Mouse (Mus musculus) cerebellum, postnatal 25 days (tissue): ENCODE results near the gene Fkbp1b.
A peak's percentile ranks its signal among the peaks of the same experiment; 100 is the strongest.
"Not testable (repeated sequence)": the region's sequence is repeated elsewhere in the genome, so short reads cannot be mapped to it uniquely, and the experiment has no call there.

Experiments used
- DNase-seq, 2 experiments: peaks; one replicate each; pipeline ENCODE4 v3.0.0; 2021; ENCODE audit warnings: mixed read lengths in 2 of 2

Gene Fkbp1b

GRCm38 (mm10) chr12:4841392-4841887 lies at the start of gene Fkbp1b:
Gene Fkbp1b (minus strand): TSS chr12:4841591.
- peak; percentile 73 to 80 for DNase-seq

GRCm38 (mm10) chr12:4889891-4890290 lies 48.5 kb upstream of the Fkbp1b start:
- DNase-seq = no peak

DNA sequence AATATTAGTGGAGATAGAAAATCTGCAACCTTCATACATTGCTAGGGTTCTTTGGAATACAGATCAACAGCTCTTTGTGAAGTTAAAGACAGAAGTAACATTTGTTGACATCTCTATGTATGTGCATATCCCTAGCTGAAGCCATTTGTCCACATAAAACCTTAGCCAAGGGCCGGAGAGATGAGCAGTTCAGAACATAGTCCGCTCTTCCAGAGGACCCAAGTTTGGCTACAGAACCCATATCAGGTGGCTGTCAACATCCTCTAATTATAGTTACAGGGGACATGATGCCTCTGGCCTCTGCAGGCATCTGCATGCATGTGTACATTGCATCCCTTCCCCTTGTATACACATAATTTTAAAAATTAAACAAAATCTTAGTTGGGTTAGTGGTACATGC lies 47.9 kb upstream of the Fkbp1b start:
- no peak for DNase-seq

DNA sequence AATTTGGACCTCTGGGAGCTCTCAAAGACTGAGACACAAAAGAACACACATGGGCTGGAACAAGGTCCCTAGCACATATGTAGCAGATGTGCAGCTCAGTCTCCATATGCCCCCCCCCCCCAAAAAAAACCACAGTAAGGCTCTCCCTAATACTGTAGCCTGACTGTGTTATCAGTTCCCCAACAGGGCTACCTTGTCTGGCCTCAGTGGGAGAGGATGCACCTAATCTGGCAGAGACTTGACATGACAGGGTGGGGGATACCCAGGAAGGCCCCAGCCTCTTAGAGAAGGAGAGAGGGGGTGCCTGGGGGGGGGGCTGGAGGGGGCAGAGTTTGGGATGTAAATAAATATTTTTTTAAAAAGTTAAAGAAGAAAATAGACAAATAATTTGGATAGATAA lies 47.3 kb upstream of the Fkbp1b start:
- DNase-seq = no peak

GRCm38 (mm10) chr12:4886581-4886980 lies 45.2 kb upstream of the Fkbp1b start:
- not testable (repeated sequence) for DNase-seq

GRCm38 (mm10) chr12:4885062-4885461 lies 43.7 kb upstream of the Fkbp1b start:
- no peak for DNase-seq

GRCm38 (mm10) chr12:4882086-4882485 lies 40.7 kb upstream of the Fkbp1b start:
- no peak for DNase-seq

DNA sequence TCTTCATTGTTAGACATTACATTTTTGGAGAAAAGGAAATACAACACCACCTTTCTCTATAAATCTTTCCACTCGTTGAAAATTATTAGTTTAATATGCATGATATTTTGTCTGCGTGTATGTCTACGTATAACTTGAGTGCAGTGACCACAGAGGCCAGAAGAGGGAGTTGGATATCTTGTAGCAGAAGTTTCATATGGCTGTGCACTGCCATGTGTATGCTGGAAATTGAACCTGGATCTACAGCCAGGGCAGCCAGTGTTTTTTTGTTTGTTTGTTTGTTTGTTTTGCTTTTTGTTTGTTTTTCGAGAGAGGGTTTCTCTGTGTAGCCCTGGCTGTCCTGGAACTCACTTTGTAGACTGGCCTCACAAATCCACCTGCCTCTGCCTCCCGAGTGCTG lies 37.7 kb upstream of the Fkbp1b start:
- DNase-seq = peak in 1 of 2 experiments; percentile 26

DNA sequence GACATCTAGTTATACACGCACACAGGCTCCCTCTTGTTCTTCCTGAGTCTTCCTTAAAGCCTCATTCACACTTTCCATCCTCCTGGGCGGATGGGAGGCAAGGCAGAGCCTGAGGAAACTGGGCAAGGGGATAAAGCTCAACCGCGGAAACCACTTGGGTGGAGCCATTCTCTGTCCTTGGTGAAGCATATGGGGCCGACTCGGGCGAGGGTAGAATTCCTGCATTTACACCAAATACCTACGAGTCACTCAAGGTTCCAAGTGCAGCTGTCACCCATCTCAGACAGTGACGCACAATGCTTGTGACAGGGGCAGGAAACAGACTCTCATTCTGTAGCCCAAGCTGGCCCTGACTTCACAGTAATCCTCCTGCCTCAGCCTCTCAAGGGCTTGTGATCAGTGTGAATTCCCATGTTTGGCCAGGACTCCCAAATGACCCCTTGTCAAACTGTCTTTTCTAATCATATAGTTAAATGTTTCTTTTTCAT lies 36.9 kb upstream of the Fkbp1b start:
- no peak for DNase-seq

GRCm38 (mm10) chr12:4875623-4876022 lies 34.2 kb upstream of the Fkbp1b start:
- DNase-seq = no peak

DNA sequence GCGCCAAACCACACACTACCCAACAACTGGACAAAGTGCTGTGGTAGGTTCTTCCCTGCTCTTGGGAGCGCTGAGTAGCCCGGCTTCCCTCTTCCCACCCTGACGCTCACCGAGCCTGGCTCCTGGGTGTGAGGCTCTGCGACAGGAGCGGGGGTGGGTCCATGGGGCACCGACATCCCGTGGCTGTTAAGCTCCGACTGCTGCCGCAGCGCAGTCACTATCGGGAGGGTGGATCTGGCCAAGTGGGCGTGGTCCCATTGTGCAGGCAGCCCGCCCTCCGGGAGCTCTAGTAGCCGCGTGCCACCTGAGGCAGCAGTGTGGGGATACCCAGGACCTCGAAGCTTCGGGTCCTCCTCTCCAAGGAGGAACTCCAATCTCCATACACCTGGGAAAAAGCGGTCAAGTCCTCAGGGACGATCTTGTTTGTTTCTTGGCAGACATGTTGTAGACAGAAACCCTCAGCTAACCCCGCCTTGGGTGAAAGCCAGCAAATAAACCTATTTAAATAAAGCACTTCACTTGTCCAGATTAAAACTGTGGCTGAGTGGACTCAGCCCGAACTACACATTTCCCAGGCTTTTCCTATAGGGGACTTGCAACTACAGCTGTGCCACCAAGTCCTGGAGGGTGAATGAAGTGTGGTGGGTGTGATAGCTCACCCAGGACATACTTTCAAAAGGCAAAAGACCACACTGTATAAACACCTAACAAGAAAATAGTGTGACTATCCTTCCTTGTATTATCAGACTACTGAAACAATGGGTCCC lies 33.0 kb upstream of the Fkbp1b start, which contains the start of gene Mfsd2b:
Mfsd2b (minus strand) TSS at position 199 of the 767 bp plus-strand sequence.
- peak; percentile 52 to 71 for DNase-seq

DNA sequence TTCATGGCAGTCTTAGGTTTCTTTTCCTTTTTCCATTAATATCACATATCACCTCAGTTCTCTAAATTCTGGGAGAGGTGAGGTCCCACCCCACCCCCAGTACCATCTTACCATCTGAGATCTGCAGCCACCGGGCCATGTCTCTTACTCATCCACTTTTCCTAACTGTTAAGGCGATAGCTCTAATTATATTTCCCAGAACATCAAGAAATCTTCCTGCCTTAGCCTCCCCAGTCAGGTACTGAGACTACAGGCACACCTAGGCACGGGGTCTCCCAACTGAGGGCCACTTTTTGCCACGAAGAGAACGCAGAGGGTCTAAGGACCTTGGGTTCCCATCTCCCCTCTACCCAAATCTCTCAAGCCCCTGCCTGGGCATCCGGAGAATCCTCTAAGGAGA lies 32.1 kb upstream of the Fkbp1b start:
- no peak for DNase-seq

DNA sequence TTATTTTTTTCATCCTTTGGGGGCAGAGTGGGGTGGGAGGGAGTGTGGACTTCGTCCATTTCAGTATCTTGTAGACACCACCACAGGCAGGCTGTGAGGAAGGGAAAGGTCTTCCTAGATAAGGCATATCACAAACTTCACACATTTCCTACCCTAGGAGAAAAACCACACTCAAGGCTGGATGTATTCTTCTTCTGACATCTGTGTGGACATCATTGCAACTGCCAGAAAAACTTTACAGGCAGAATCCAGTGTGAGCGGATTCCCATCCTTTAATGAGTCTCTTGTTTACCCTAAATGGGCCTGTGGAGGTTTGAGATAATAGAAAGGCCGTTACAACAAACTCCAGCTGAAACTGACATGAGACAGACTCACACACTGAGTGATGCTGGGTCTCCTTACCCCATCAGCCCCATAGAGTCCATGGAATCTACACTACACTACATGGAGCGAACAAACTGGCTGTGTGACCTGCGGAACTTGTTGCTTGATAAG lies 31.6 kb upstream of the Fkbp1b start:
- no peak for DNase-seq

DNA sequence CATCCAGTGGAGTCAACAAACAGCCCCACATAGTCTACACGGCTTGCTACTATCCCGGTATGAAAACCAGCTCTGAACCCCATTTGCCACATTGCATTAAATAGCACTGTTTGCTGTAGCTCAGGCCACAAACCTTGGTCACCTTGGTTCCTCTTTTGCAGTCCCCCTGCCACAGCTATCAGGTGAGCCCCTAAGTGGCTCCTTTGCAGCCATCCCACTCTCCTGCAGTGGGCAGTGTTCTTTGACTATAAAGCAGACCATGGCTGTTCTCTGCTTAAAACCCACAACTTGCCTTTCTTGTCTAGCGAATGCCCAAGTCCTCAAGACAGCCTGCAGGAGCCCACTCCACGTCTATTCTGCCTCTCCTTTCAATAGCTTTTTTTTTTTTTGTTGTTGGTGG lies 30.9 kb upstream of the Fkbp1b start:
- no peak for DNase-seq

DNA sequence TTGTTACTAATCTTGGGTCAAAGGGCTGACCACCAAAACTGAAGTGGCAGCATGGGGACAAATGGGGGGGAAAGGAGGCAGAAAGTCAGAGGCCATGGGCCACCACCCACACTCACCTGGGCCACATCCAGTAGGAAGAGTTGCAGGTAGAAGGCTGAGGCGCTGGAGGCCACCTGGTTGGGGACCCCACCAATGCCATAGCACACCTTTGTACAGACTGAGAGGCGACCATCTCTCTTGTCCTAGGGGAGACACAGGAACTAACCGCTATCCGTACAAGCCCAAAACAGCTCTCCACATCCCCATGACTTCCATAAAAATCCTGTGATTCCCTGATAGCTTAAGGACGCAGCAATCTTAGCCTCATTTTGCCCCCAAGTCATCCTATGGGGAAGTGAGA lies 29.9 kb upstream of the Fkbp1b start:
- no peak for DNase-seq

- no peak for DNase-seq
Observed at GRCm38 (mm10) chr12:4868924-4869323, 27.5 kb upstream of the Fkbp1b start.

DNA sequence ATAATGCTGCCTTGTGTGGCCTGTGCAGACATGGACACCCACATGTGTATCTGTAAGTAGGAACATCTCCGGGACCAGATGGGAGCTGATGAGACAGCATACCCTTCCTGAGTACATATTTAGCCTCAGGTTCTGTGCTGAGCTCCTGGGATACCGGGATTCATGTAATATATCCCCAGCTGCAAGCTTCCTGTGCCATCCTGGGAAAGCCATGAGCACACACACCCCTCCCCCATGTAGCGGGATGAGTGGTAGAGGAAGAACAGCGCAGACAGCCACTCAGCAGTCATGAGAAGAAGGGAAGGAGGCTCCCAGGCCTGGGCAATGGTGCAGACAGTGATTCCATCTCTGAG lies 22.9 kb upstream of the Fkbp1b start:
- DNase-seq = no peak

GRCm38 (mm10) chr12:4863654-4864337 lies 22.4 kb upstream of the Fkbp1b start:
- peak; percentile 39 to 59 for DNase-seq

DNA sequence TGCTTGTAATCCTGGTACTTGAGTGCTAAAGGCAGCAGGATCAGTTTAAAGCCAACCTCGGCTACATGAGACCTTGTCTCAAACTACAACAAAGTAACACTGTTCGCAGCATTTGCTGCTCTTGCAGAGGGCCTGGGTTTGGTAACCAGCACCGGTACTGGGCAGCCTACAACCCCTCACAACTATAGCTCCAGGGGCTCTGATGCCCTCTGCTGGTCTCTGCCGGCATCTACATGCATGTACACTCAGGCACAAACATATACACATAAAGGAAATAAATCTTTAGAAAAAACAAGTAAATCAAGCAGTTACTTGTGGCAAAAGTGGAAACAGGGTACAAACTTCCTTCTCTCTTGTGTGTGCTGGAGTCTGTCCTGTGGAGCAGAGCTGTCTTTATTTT lies 21.3 kb upstream of the Fkbp1b start:
- no peak for DNase-seq

GRCm38 (mm10) chr12:4859241-4859914 lies 18.0 kb upstream of the Fkbp1b start:
- no peak for DNase-seq

DNA sequence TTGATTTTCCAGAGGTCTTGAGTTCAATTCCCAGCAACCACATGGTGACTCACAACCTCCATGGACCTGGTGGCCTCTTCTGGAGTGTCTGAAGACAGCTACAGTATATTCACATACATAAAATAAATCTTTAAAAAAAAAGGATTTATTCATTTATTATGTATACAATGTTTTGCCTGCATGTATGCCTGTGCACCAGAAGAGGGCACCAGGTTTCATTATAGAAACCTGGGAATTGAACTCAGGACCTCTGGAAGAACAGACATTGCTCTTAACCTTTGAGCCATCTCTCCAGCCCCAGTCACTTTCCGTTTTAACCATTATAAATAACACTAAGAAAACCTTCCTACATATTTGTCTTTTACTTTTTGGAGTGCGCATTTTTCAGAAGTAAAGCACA lies 15.4 kb upstream of the Fkbp1b start:
- no peak for DNase-seq

GRCm38 (mm10) chr12:4856160-4856559 lies 14.8 kb upstream of the Fkbp1b start:
- no peak for DNase-seq

DNA sequence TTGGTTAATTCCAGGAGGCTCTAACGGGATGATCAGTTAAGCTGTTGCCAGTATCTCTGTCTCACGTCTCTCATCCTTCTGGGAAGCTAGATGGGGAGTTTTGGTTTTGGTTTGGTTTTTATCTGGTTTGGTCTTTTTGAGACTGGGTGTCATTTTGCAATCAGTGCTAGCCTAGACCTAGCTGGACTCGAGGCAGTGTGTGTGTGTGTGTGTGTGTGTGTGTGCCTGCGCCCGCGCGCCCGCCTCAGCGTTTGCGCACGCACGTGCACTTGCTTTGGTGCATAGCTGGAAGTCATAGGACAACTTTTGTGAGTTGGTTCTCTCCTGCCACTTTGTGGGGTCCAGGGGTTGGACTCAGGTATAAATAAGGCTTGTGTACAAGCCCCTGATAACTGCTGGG lies 2.4 kb upstream of the Fkbp1b start:
- peak; percentile 29 to 62 for DNase-seq
